Mouse (Mus musculus): ENCODE measurements around the gene Sstr3. TPM values are rescaled to one million over a fixed set of nuclear protein-coding genes. Genes with fewer than 3 reads are reported as not detected.
A peak's percentile ranks its signal among the peaks of the same experiment; 100 is the strongest.

The Sstr3 gene
- polyA plus RNA-seq, 1 experiment = not detected

GRCm38 (mm10) chr15:78528726-78529411 lies 15.6 kb downstream of the Sstr3 start:
- H3K4me3 ChIP-seq (ENCODE audit: insufficient read depth, low read depth, low read length) = peak overlapping the region; percentile 51

GRCm38 (mm10) chr15:78527973-78528372 lies 16.5 kb downstream of the Sstr3 start:
- Histone ChIP-seq H3K4me3 (ENCODE audit: insufficient read depth, low read depth, low read length) (no peak overlapping the region), H3K27ac (replicated peaks; ENCODE audit: low read depth, low read length) (peak overlapping the region; percentile 77), H3K4me1 (ENCODE audit: control insufficient read depth, insufficient read depth, insufficient read length, low read length) (peaks cover 46% of the 10 kb centered on the region)

More at GRCm38 (mm10) chr15:78528726-78529411, 15.6 kb downstream of the Sstr3 start:
- Histone ChIP-seq H3K27ac (replicated peaks; ENCODE audit: low read depth, low read length) (peak overlapping the region; percentile 77), H3K4me1 (ENCODE audit: control insufficient read depth, insufficient read depth, insufficient read length, low read length) (peaks cover 37% of the 10 kb centered on the region)

- no peak overlapping the region for H3K4me3 ChIP-seq (ENCODE audit: insufficient read depth, low read depth, low read length)
- H3K4me1 ChIP-seq (ENCODE audit: control insufficient read depth, insufficient read depth, insufficient read length, low read length) = peaks cover 59% of the 10 kb centered on the region
- H3K27ac ChIP-seq (replicated peaks; ENCODE audit: low read depth, low read length) = peak overlapping the region; percentile 46; the same call in 1 of the 2 replicates
Observed at GRCm38 (mm10) chr15:78524163-78524562, 20.3 kb downstream of the Sstr3 start.

GRCm38 (mm10) chr15:78521892-78522291 lies 22.6 kb downstream of the Sstr3 start:
- Histone ChIP-seq H3K4me1 (ENCODE audit: control insufficient read depth, insufficient read depth, insufficient read length, low read length) (peaks cover 55% of the 10 kb centered on the region), H3K27ac (replicated peaks; ENCODE audit: low read depth, low read length) (no peak overlapping the region), H3K4me3 (ENCODE audit: insufficient read depth, low read depth, low read length) (no peak overlapping the region)

GRCm38 (mm10) chr15:78521331-78521730 lies 23.2 kb downstream of the Sstr3 start:
- Histone ChIP-seq H3K4me1 (ENCODE audit: control insufficient read depth, insufficient read depth, insufficient read length, low read length) (peaks cover 55% of the 10 kb centered on the region), H3K27ac (replicated peaks; ENCODE audit: low read depth, low read length) (0 out of 2 replicates have a peak overlapping the region, but pooled peaks have one; percentile 36), H3K4me3 (ENCODE audit: insufficient read depth, low read depth, low read length) (no peak overlapping the region)

GRCm38 (mm10) chr15:78520112-78520715 lies 24.3 kb downstream of the Sstr3 start:
- Histone ChIP-seq H3K27ac (replicated peaks; ENCODE audit: low read depth, low read length) (peak overlapping the region; percentile 97), H3K4me1 (ENCODE audit: control insufficient read depth, insufficient read depth, insufficient read length, low read length) (peaks cover 53% of the 10 kb centered on the region), H3K4me3 (ENCODE audit: insufficient read depth, low read depth, low read length) (no peak overlapping the region)

- peak overlapping the region; percentile 97; the same call in 1 of the 2 replicates for H3K27ac ChIP-seq (replicated peaks; ENCODE audit: low read depth, low read length)
Observed at GRCm38 (mm10) chr15:78518221-78518620, 26.3 kb downstream of the Sstr3 start.

GRCm38 (mm10) chr15:78515759-78516158 lies 28.7 kb downstream of the Sstr3 start:
- H3K4me3 ChIP-seq (ENCODE audit: insufficient read depth, low read depth, low read length) = no peak overlapping the region
- no peak overlapping the region for H3K27ac ChIP-seq (replicated peaks; ENCODE audit: low read depth, low read length)
- H3K4me1 ChIP-seq (ENCODE audit: control insufficient read depth, insufficient read depth, insufficient read length, low read length) = peaks cover 19% of the 10 kb centered on the region

More at GRCm38 (mm10) chr15:78518221-78518620, 26.3 kb downstream of the Sstr3 start:
- H3K4me3 ChIP-seq (ENCODE audit: insufficient read depth, low read depth, low read length) = no peak overlapping the region
- peaks cover 37% of the 10 kb centered on the region for H3K4me1 ChIP-seq (ENCODE audit: control insufficient read depth, insufficient read depth, insufficient read length, low read length)

- H3K4me1 ChIP-seq (ENCODE audit: control insufficient read depth, insufficient read depth, insufficient read length, low read length) = peaks cover 9% of the 10 kb centered on the region; the same call in 1 of the 2 replicates
- no peak overlapping the region for H3K27ac ChIP-seq (replicated peaks; ENCODE audit: low read depth, low read length)
- H3K4me3 ChIP-seq (ENCODE audit: insufficient read depth, low read depth, low read length) = no peak overlapping the region
Observed at GRCm38 (mm10) chr15:78514393-78515146, 29.9 kb downstream of the Sstr3 start.

GRCm38 (mm10) chr15:78513019-78513418 lies 31.5 kb downstream of the Sstr3 start:
- Histone ChIP-seq H3K4me1 (ENCODE audit: control insufficient read depth, insufficient read depth, insufficient read length, low read length) (peaks cover under 1% of the 10 kb centered on the region; the same call in 1 of the 2 replicates), H3K4me3 (ENCODE audit: insufficient read depth, low read depth, low read length) (no peak overlapping the region), H3K27ac (replicated peaks; ENCODE audit: low read depth, low read length) (no peak overlapping the region)

GRCm38 (mm10) chr15:78511951-78512350 lies 32.5 kb downstream of the Sstr3 start:
- Histone ChIP-seq H3K4me1 (ENCODE audit: control insufficient read depth, insufficient read depth, insufficient read length, low read length) (no peaks in the 10 kb centered on the region), H3K4me3 (ENCODE audit: insufficient read depth, low read depth, low read length) (no peak overlapping the region), H3K27ac (replicated peaks; ENCODE audit: low read depth, low read length) (no peak overlapping the region)

GRCm38 (mm10) chr15:78510736-78511135 lies 33.7 kb downstream of the Sstr3 start:
- H3K27ac ChIP-seq (replicated peaks; ENCODE audit: low read depth, low read length) = no peak overlapping the region
- no peak overlapping the region for H3K4me3 ChIP-seq (ENCODE audit: insufficient read depth, low read depth, low read length)
- H3K4me1 ChIP-seq (ENCODE audit: control insufficient read depth, insufficient read depth, insufficient read length, low read length) = no peaks in the 10 kb centered on the region

- H3K4me1 ChIP-seq (ENCODE audit: control insufficient read depth, insufficient read depth, insufficient read length, low read length) = no peaks in the 10 kb centered on the region
- H3K27ac ChIP-seq (replicated peaks; ENCODE audit: low read depth, low read length) = no peak overlapping the region
- no peak overlapping the region for H3K4me3 ChIP-seq (ENCODE audit: insufficient read depth, low read depth, low read length)
Observed at GRCm38 (mm10) chr15:78510121-78510576, 34.3 kb downstream of the Sstr3 start.

- Histone ChIP-seq H3K4me1 (ENCODE audit: control insufficient read depth, insufficient read depth, insufficient read length, low read length) (no peaks in the 10 kb centered on the region), H3K27ac (replicated peaks; ENCODE audit: low read depth, low read length) (no peak overlapping the region), H3K4me3 (ENCODE audit: insufficient read depth, low read depth, low read length) (no peak overlapping the region)
Observed at GRCm38 (mm10) chr15:78509297-78509899, 35.1 kb downstream of the Sstr3 start.

GRCm38 (mm10) chr15:78508443-78508842 lies 36.0 kb downstream of the Sstr3 start:
- Histone ChIP-seq H3K4me3 (ENCODE audit: insufficient read depth, low read depth, low read length) (no peak overlapping the region), H3K27ac (replicated peaks; ENCODE audit: low read depth, low read length) (no peak overlapping the region), H3K4me1 (ENCODE audit: control insufficient read depth, insufficient read depth, insufficient read length, low read length) (no peaks in the 10 kb centered on the region)
